Mouse (Mus musculus) thymus, postnatal 4 days (tissue): ENCODE results near the gene Hist1h4d.
"Not testable (repeated sequence)": the region's sequence is repeated elsewhere in the genome, so short reads cannot be mapped to it uniquely, and the experiment has no call there.

ENCODE experiments used
- DNase-seq: peaks from one replicate; pipeline ENCODE4 v3.0.0; 2021

The Hist1h4d gene

GRCm38 (mm10) chr13:23551931-23552914 lies 29.2 kb upstream of the Hist1h4d start:
- no peak for DNase-seq

- DNase-seq: no peak
Measured at GRCm38 (mm10) chr13:23552962-23553361, 28.4 kb upstream of the Hist1h4d start, which contains the start of gene Hist1h1d. Gene Hist1h1d, plus strand, starts transcription at chr13:23553262.

- DNase-seq: no peak
Measured at GRCm38 (mm10) chr13:23554393-23554792, 27.0 kb upstream of the Hist1h4d start.

- DNase-seq: peak; percentile 92
Measured at GRCm38 (mm10) chr13:23554925-23555838, 26.2 kb upstream of the Hist1h4d start.

- peak; percentile 60 for DNase-seq
Measured at GRCm38 (mm10) chr13:23555839-23556416, 25.5 kb upstream of the Hist1h4d start.

GRCm38 (mm10) chr13:23556906-23557305 lies 24.5 kb upstream of the Hist1h4d start:
- no peak for DNase-seq

- not testable (repeated sequence) for DNase-seq
Measured at GRCm38 (mm10) chr13:23560699-23561098, 20.7 kb upstream of the Hist1h4d start.

- not testable (repeated sequence) for DNase-seq
Measured at GRCm38 (mm10) chr13:23561531-23561882, 19.9 kb upstream of the Hist1h4d start.

GRCm38 (mm10) chr13:23561883-23562659 lies 19.3 kb upstream of the Hist1h4d start, which contains the start of gene Hist1h3e:
Gene Hist1h3e, minus strand, starts transcription at chr13:23562369.
- peak; percentile 89 for DNase-seq

- DNase-seq: peak; percentile 41
Measured at GRCm38 (mm10) chr13:23562699-23563462, 18.5 kb upstream of the Hist1h4d start.

GRCm38 (mm10) chr13:23564482-23564881 lies 16.9 kb upstream of the Hist1h4d start:
- no peak for DNase-seq

- not testable (repeated sequence) for DNase-seq
Measured at GRCm38 (mm10) chr13:23570261-23571021, 11.0 kb upstream of the Hist1h4d start.

GRCm38 (mm10) chr13:23571022-23571503 lies 10.3 kb upstream of the Hist1h4d start, which contains the start of the genes Hist1h2ae and Hist1h2bg:
Gene Hist1h2ae, minus strand, starts transcription at chr13:23571220.
Gene Hist1h2bg, plus strand, starts transcription at chr13:23571396.
- peak; percentile 79 for DNase-seq

GRCm38 (mm10) chr13:23571504-23572217 lies 9.7 kb upstream of the Hist1h4d start:
- peak; percentile 30 for DNase-seq

GRCm38 (mm10) chr13:23572218-23573033 lies 9.0 kb upstream of the Hist1h4d start:
- DNase-seq: no peak

- DNase-seq: peak; percentile 49
Measured at GRCm38 (mm10) chr13:23573034-23573897, 8.1 kb upstream of the Hist1h4d start.

GRCm38 (mm10) chr13:23573898-23574524 lies 7.4 kb upstream of the Hist1h4d start, which contains the start of the genes Hist1h2bf and Hist1h2ad:
Gene Hist1h2bf, minus strand, starts transcription at chr13:23574196.
Gene Hist1h2ad, plus strand, starts transcription at chr13:23574381.
- DNase-seq: peak; percentile 85
